Mouse (Mus musculus): ENCODE measurements at regions not wholly inside any gene's neighbourhood (a gene's known extent, or its start where the extent isn't known, plus 50 kb on each side); places are given as distances from the start of the nearest gene placed in this dataset.

GRCm38 (mm10) chr3:40200174-40200573 lies 330.9 kb upstream of the Intu start:
- no peak overlapping the region for H3ac ChIP-seq (ENCODE audit: control insufficient read depth, insufficient read length)
- no peak overlapping the region for H3K4me3 ChIP-seq
- H3K4me2 ChIP-seq (ENCODE audit: low read depth): no peak overlapping the region
- TF ChIP-seq MYOD1 (IDR thresholded peaks at IDR 0.05; ENCODE audit: control insufficient read depth in 1 of 3, insufficient read length in 2 of 3, low read depth in 2 of 3) (no peak), POLR2A (IDR thresholded peaks at IDR 0.05; ENCODE audit: insufficient read length, low read depth) (no peak), TCF12 (IDR thresholded peaks at IDR 0.05; ENCODE audit: insufficient read depth, poor library complexity, severe bottlenecking) (no peak), TCF3 (IDR thresholded peaks at IDR 0.05; ENCODE audit: insufficient read length, low read depth) (no peak), MAX (IDR thresholded peaks at IDR 0.05; ENCODE audit: low read depth) (no peak), MYOG (IDR thresholded peaks at IDR 0.05; ENCODE audit: control insufficient read depth in 1 of 3, insufficient read depth in 1 of 3, insufficient read length in 2 of 3, low read depth in 2 of 3) (no peak), POLR2AphosphoS2 (IDR thresholded peaks at IDR 0.05; ENCODE audit: insufficient read length, low read depth) (no peak), CEBPB (IDR thresholded peaks at IDR 0.05; ENCODE audit: insufficient read depth, poor library complexity, severe bottlenecking) (no peak), USF1 (IDR thresholded peaks at IDR 0.05; ENCODE audit: low read depth) (no peak), REST (IDR thresholded peaks at IDR 0.05; ENCODE audit: insufficient read depth, insufficient read length) (no peak), SRF (IDR thresholded peaks at IDR 0.05; ENCODE audit: control insufficient read depth, insufficient read length, low read depth) (no peak)
- H3K79me2 ChIP-seq (ENCODE audit: control insufficient read depth, insufficient read depth): no peaks in the 10 kb centered on the region
- H3K36me3 ChIP-seq (ENCODE audit: control insufficient read depth, insufficient read depth): no peaks in the 10 kb centered on the region
- H3K27me3 ChIP-seq (ENCODE audit: control insufficient read depth, insufficient read depth, insufficient read length): no peaks in the 10 kb centered on the region

DNA sequence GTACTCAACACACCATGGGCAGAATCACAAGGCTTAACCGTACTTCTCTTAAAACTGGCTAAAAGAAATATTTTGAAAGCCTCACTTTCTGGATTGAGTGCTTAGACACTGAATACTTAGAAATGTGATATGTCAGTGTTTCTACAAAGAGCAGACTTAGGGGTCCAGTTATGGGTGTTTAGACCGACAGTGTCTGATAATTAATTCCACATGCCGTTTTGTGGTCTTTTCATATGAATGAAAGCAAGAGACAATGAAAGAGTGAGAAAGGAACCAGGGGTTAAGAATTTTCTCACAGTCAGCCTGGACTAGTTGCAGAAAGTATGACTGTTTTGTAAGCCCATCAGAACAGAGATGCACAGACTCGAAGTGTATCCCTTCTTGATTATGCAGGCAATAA lies 324.8 kb upstream of the Intu start:
- no peak overlapping the region for H3K4me3 ChIP-seq
- TF ChIP-seq TCF3 (IDR thresholded peaks at IDR 0.05; ENCODE audit: insufficient read length, low read depth) (no peak), SRF (IDR thresholded peaks at IDR 0.05; ENCODE audit: control insufficient read depth, insufficient read length, low read depth) (no peak), REST (IDR thresholded peaks at IDR 0.05; ENCODE audit: insufficient read depth, insufficient read length) (no peak)
- H3K27me3 ChIP-seq (ENCODE audit: control insufficient read depth, insufficient read depth, insufficient read length): no peaks in the 10 kb centered on the region
- no peaks in the 10 kb centered on the region for H3K79me2 ChIP-seq (ENCODE audit: control insufficient read depth, insufficient read depth)
- no peaks in the 10 kb centered on the region for H3K36me3 ChIP-seq (ENCODE audit: control insufficient read depth, insufficient read depth)
- H3ac ChIP-seq (ENCODE audit: control insufficient read depth, insufficient read length): no peak overlapping the region
- no peak overlapping the region for H3K4me2 ChIP-seq (ENCODE audit: low read depth)

DNA sequence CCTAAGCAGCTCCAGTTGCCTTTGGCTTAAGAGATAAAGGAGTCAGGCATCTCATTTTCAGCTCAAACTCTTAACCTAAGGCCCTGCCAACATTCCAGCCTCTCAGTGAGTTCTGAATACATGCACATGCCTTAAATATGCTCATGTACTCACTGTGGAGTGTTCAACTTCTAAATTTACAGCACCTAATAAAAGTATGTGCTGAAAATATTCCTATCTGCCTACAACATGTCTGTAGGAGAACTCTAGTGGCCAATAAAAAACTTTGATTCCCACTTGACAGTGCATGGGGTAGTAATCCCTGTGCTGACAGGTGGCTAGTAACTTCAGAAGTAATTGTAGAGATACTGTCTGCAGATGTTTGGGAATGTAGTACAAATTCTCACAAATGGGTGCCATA lies 319.3 kb upstream of the Intu start:
- Histone ChIP-seq H3K36me3 (ENCODE audit: control insufficient read depth, insufficient read depth) (no peaks in the 10 kb centered on the region), H3K4me2 (ENCODE audit: low read depth) (no peak overlapping the region), H3ac (ENCODE audit: control insufficient read depth, insufficient read length) (no peak overlapping the region), H3K79me2 (ENCODE audit: control insufficient read depth, insufficient read depth) (no peaks in the 10 kb centered on the region), H3K27me3 (ENCODE audit: control insufficient read depth, insufficient read depth, insufficient read length) (no peaks in the 10 kb centered on the region), H3K4me3 (no peak overlapping the region)
- TF ChIP-seq POLR2AphosphoS2 (IDR thresholded peaks at IDR 0.05; ENCODE audit: insufficient read length, low read depth) (no peak), POLR2A (IDR thresholded peaks at IDR 0.05; ENCODE audit: insufficient read length, low read depth) (no peak), MYOG (IDR thresholded peaks at IDR 0.05; ENCODE audit: control insufficient read depth in 1 of 3, insufficient read depth in 1 of 3, insufficient read length in 2 of 3, low read depth in 2 of 3) (no peak), TCF3 (IDR thresholded peaks at IDR 0.05; ENCODE audit: insufficient read length, low read depth) (no peak), USF1 (IDR thresholded peaks at IDR 0.05; ENCODE audit: low read depth) (no peak), MAX (IDR thresholded peaks at IDR 0.05; ENCODE audit: low read depth) (no peak), TCF12 (IDR thresholded peaks at IDR 0.05; ENCODE audit: insufficient read depth, poor library complexity, severe bottlenecking) (no peak), CEBPB (IDR thresholded peaks at IDR 0.05; ENCODE audit: insufficient read depth, poor library complexity, severe bottlenecking) (no peak), REST (IDR thresholded peaks at IDR 0.05; ENCODE audit: insufficient read depth, insufficient read length) (no peak), SRF (IDR thresholded peaks at IDR 0.05; ENCODE audit: control insufficient read depth, insufficient read length, low read depth) (no peak), MYOD1 (IDR thresholded peaks at IDR 0.05; ENCODE audit: control insufficient read depth in 1 of 3, insufficient read length in 2 of 3, low read depth in 2 of 3) (no peak), E2F4 (IDR thresholded peaks at IDR 0.05; ENCODE audit: insufficient read depth) (no peak)

GRCm38 (mm10) chr3:40226772-40227171 lies 304.3 kb upstream of the Intu start:
- Histone ChIP-seq H3K4me2 (ENCODE audit: low read depth) (no peak overlapping the region), H3K27me3 (ENCODE audit: control insufficient read depth, insufficient read depth, insufficient read length) (no peaks in the 10 kb centered on the region), H3K36me3 (ENCODE audit: control insufficient read depth, insufficient read depth) (no peaks in the 10 kb centered on the region), H3ac (ENCODE audit: control insufficient read depth, insufficient read length) (no peak overlapping the region), H3K79me2 (ENCODE audit: control insufficient read depth, insufficient read depth) (no peaks in the 10 kb centered on the region), H3K4me3 (no peak overlapping the region)
- TF ChIP-seq TCF3 (IDR thresholded peaks at IDR 0.05; ENCODE audit: insufficient read length, low read depth): no peak
- TF ChIP-seq CEBPB (IDR thresholded peaks at IDR 0.05; ENCODE audit: insufficient read depth, poor library complexity, severe bottlenecking): no peak
- no peak for TF ChIP-seq E2F4 (IDR thresholded peaks at IDR 0.05; ENCODE audit: insufficient read depth)
- no peak for TF ChIP-seq MYOG (IDR thresholded peaks at IDR 0.05; ENCODE audit: control insufficient read depth in 1 of 3, insufficient read depth in 1 of 3, insufficient read length in 2 of 3, low read depth in 2 of 3)

- Histone ChIP-seq H3K36me3 (ENCODE audit: control insufficient read depth, insufficient read depth) (no peaks in the 10 kb centered on the region), H3K4me3 (no peak overlapping the region), H3K79me2 (ENCODE audit: control insufficient read depth, insufficient read depth) (no peaks in the 10 kb centered on the region), H3ac (ENCODE audit: control insufficient read depth, insufficient read length) (no peak overlapping the region), H3K4me2 (ENCODE audit: low read depth) (no peak overlapping the region), H3K27me3 (ENCODE audit: control insufficient read depth, insufficient read depth, insufficient read length) (no peaks in the 10 kb centered on the region)
- TF ChIP-seq MAX (IDR thresholded peaks at IDR 0.05; ENCODE audit: low read depth): no peak
Observed at GRCm38 (mm10) chr3:40243499-40244101, 287.5 kb upstream of the Intu start.

Data from myocyte (in vitro differentiated cells).